Mouse (Mus musculus): ENCODE measurements around the gene Cfap299. TPM values are rescaled to one million over a fixed set of nuclear protein-coding genes. Genes with fewer than 3 reads are reported as not detected.

Gene Cfap299
- polyA plus RNA-seq, 1 experiment from 2014 or later = 0.41 TPM

- no peak for ATAC-seq (ENCODE audit: insufficient number of reproducible peaks, insufficient read depth, low FRiP score, low read depth)
- Histone ChIP-seq H3K27ac (replicated peaks in 1 of 2; ENCODE audit: control insufficient read depth in 1 of 2, insufficient read depth in 1 of 2, low read depth in 2 of 2, low read length in 2 of 2) (no peak overlapping the region), H3K4me2 (ENCODE audit: low read length) (no peak overlapping the region), H3K27me3 (ENCODE audit: control insufficient read depth, insufficient read depth, low read length) (no peaks in the 10 kb centered on the region), H3K4me1 (ENCODE audit: control insufficient read depth in 2 of 2, insufficient read depth in 2 of 2, low read length in 2 of 2) (no peaks in the 10 kb centered on the region), H3K9me3 (ENCODE audit: control insufficient read depth, low read length) (no peaks in the 10 kb centered on the region), H3K9ac (ENCODE audit: low read length) (no peak overlapping the region), H3K4me3 (ENCODE audit: control insufficient read depth in 1 of 2, insufficient read depth in 1 of 2, low read depth in 1 of 2, low read length in 2 of 2) (no peak overlapping the region), H3K36me3 (ENCODE audit: control insufficient read depth, insufficient read depth, low read length) (no peaks in the 10 kb centered on the region)
- WGBS = 72% methylated on average over 5 of the region's 5 CpGs
Observed at GRCm38 (mm10) chr5:98651049-98651448, 321.9 kb downstream of the Cfap299 start.

GRCm38 (mm10) chr5:98688254-98688653 is 359.1 kb downstream of the Cfap299 start:
- 82% methylated on average over 5 of the region's 5 CpGs for WGBS
- Histone ChIP-seq H3K27ac (replicated peaks in 1 of 2; ENCODE audit: control insufficient read depth in 1 of 2, insufficient read depth in 1 of 2, low read depth in 2 of 2, low read length in 2 of 2) (no peak overlapping the region), H3K9ac (ENCODE audit: low read length) (no peak overlapping the region), H3K4me1 (ENCODE audit: control insufficient read depth in 2 of 2, insufficient read depth in 2 of 2, low read length in 2 of 2) (no peaks in the 10 kb centered on the region), H3K27me3 (ENCODE audit: control insufficient read depth, insufficient read depth, low read length) (no peaks in the 10 kb centered on the region), H3K4me3 (ENCODE audit: control insufficient read depth in 1 of 2, insufficient read depth in 1 of 2, low read depth in 1 of 2, low read length in 2 of 2) (no peak overlapping the region), H3K9me3 (ENCODE audit: control insufficient read depth, low read length) (0 out of 2 replicates have a peak, but pooled peaks cover 5% of the 10 kb centered on the region), H3K36me3 (ENCODE audit: control insufficient read depth, insufficient read depth, low read length) (no peaks in the 10 kb centered on the region), H3K4me2 (ENCODE audit: low read length) (no peak overlapping the region)
- no peak for ATAC-seq (ENCODE audit: insufficient number of reproducible peaks, insufficient read depth, low FRiP score, low read depth)

GRCm38 (mm10) chr5:98692070-98692469 is 363.0 kb downstream of the Cfap299 start:
- Histone ChIP-seq H3K27ac (replicated peaks in 1 of 2; ENCODE audit: control insufficient read depth in 1 of 2, insufficient read depth in 1 of 2, low read depth in 2 of 2, low read length in 2 of 2) (no peak overlapping the region), H3K36me3 (ENCODE audit: control insufficient read depth, insufficient read depth, low read length) (no peaks in the 10 kb centered on the region), H3K9me3 (ENCODE audit: control insufficient read depth, low read length) (0 out of 2 replicates have a peak, but pooled peaks cover 5% of the 10 kb centered on the region), H3K4me2 (ENCODE audit: low read length) (no peak overlapping the region), H3K4me3 (ENCODE audit: control insufficient read depth in 1 of 2, insufficient read depth in 1 of 2, low read depth in 1 of 2, low read length in 2 of 2) (no peak overlapping the region), H3K4me1 (ENCODE audit: control insufficient read depth in 2 of 2, insufficient read depth in 2 of 2, low read length in 2 of 2) (no peaks in the 10 kb centered on the region), H3K27me3 (ENCODE audit: control insufficient read depth, insufficient read depth, low read length) (no peaks in the 10 kb centered on the region), H3K9ac (ENCODE audit: low read length) (no peak overlapping the region)
- 46% methylated on average over 5 of the region's 5 CpGs for WGBS
- ATAC-seq (ENCODE audit: insufficient number of reproducible peaks, insufficient read depth, low FRiP score, low read depth) = no peak

GRCm38 (mm10) chr5:98696336-98696735 is 367.2 kb downstream of the Cfap299 start:
- WGBS = 75% methylated on average over 8 of the region's 8 CpGs

GRCm38 (mm10) chr5:98703963-98704362 is 374.9 kb downstream of the Cfap299 start:
- Histone ChIP-seq H3K4me3 (ENCODE audit: control insufficient read depth in 1 of 2, insufficient read depth in 1 of 2, low read depth in 1 of 2, low read length in 2 of 2) (no peak overlapping the region), H3K36me3 (ENCODE audit: control insufficient read depth, insufficient read depth, low read length) (no peaks in the 10 kb centered on the region), H3K27ac (replicated peaks in 1 of 2; ENCODE audit: control insufficient read depth in 1 of 2, insufficient read depth in 1 of 2, low read depth in 2 of 2, low read length in 2 of 2) (no peak overlapping the region), H3K27me3 (ENCODE audit: control insufficient read depth, insufficient read depth, low read length) (no peaks in the 10 kb centered on the region), H3K4me1 (ENCODE audit: control insufficient read depth in 2 of 2, insufficient read depth in 2 of 2, low read length in 2 of 2) (no peaks in the 10 kb centered on the region), H3K9me3 (ENCODE audit: control insufficient read depth, low read length) (no peaks in the 10 kb centered on the region), H3K4me2 (ENCODE audit: low read length) (no peak overlapping the region), H3K9ac (ENCODE audit: low read length) (no peak overlapping the region)
- WGBS = 67% methylated on average over 5 of the region's 5 CpGs
- no peak for ATAC-seq (ENCODE audit: insufficient number of reproducible peaks, insufficient read depth, low FRiP score, low read depth)

More at GRCm38 (mm10) chr5:98696336-98696735, 367.2 kb downstream of the Cfap299 start:
- H3K4me3 ChIP-seq (ENCODE audit: control insufficient read depth in 1 of 2, insufficient read depth in 1 of 2, low read depth in 1 of 2, low read length in 2 of 2) = no peak overlapping the region
- H3K4me1 ChIP-seq (ENCODE audit: control insufficient read depth in 2 of 2, insufficient read depth in 2 of 2, low read length in 2 of 2) = no peaks in the 10 kb centered on the region
- H3K9me3 ChIP-seq (ENCODE audit: control insufficient read depth, low read length) = no peaks in the 10 kb centered on the region
- no peak overlapping the region for H3K4me2 ChIP-seq (ENCODE audit: low read length)
- no peak for ATAC-seq (ENCODE audit: insufficient number of reproducible peaks, insufficient read depth, low FRiP score, low read depth)
- H3K27me3 ChIP-seq (ENCODE audit: control insufficient read depth, insufficient read depth, low read length) = no peaks in the 10 kb centered on the region
- no peaks in the 10 kb centered on the region for H3K36me3 ChIP-seq (ENCODE audit: control insufficient read depth, insufficient read depth, low read length)
- no peak overlapping the region for H3K9ac ChIP-seq (ENCODE audit: low read length)
- H3K27ac ChIP-seq (replicated peaks in 1 of 2; ENCODE audit: control insufficient read depth in 1 of 2, insufficient read depth in 1 of 2, low read depth in 2 of 2, low read length in 2 of 2) = no peak overlapping the region

GRCm38 (mm10) chr5:98706597-98706996 is 377.5 kb downstream of the Cfap299 start:
- no peaks in the 10 kb centered on the region for H3K9me3 ChIP-seq (ENCODE audit: control insufficient read depth, low read length)
- H3K4me3 ChIP-seq (ENCODE audit: control insufficient read depth in 1 of 2, insufficient read depth in 1 of 2, low read depth in 1 of 2, low read length in 2 of 2) = no peak overlapping the region
- WGBS = 73% methylated on average over 4 of the region's 4 CpGs
- H3K4me1 ChIP-seq (ENCODE audit: control insufficient read depth in 2 of 2, insufficient read depth in 2 of 2, low read length in 2 of 2) = no peaks in the 10 kb centered on the region
- no peaks in the 10 kb centered on the region for H3K36me3 ChIP-seq (ENCODE audit: control insufficient read depth, insufficient read depth, low read length)
- ATAC-seq (ENCODE audit: insufficient number of reproducible peaks, insufficient read depth, low FRiP score, low read depth) = no peak
- H3K27me3 ChIP-seq (ENCODE audit: control insufficient read depth, insufficient read depth, low read length) = no peaks in the 10 kb centered on the region
- H3K27ac ChIP-seq (replicated peaks in 1 of 2; ENCODE audit: control insufficient read depth in 1 of 2, insufficient read depth in 1 of 2, low read depth in 2 of 2, low read length in 2 of 2) = no peak overlapping the region
- H3K4me2 ChIP-seq (ENCODE audit: low read length) = no peak overlapping the region
- H3K9ac ChIP-seq (ENCODE audit: low read length) = no peak overlapping the region

GRCm38 (mm10) chr5:98715392-98715791 is 386.3 kb downstream of the Cfap299 start:
- H3K27ac ChIP-seq (replicated peaks in 1 of 2; ENCODE audit: control insufficient read depth in 1 of 2, insufficient read depth in 1 of 2, low read depth in 2 of 2, low read length in 2 of 2) = no peak overlapping the region
- H3K36me3 ChIP-seq (ENCODE audit: control insufficient read depth, insufficient read depth, low read length) = no peaks in the 10 kb centered on the region
- H3K9me3 ChIP-seq (ENCODE audit: control insufficient read depth, low read length) = no peaks in the 10 kb centered on the region
- H3K4me1 ChIP-seq (ENCODE audit: control insufficient read depth in 2 of 2, insufficient read depth in 2 of 2, low read length in 2 of 2) = no peaks in the 10 kb centered on the region
- 64% methylated on average over 2 of the region's 2 CpGs for WGBS
- H3K4me2 ChIP-seq (ENCODE audit: low read length) = no peak overlapping the region
- no peak overlapping the region for H3K9ac ChIP-seq (ENCODE audit: low read length)
- ATAC-seq (ENCODE audit: insufficient number of reproducible peaks, insufficient read depth, low FRiP score, low read depth) = no peak
- no peaks in the 10 kb centered on the region for H3K27me3 ChIP-seq (ENCODE audit: control insufficient read depth, insufficient read depth, low read length)
- no peak overlapping the region for H3K4me3 ChIP-seq (ENCODE audit: control insufficient read depth in 1 of 2, insufficient read depth in 1 of 2, low read depth in 1 of 2, low read length in 2 of 2)

Data from heart, embryonic 14.5 days (tissue).